Mouse (Mus musculus): Measurements from ENCODE around the gene Grasp. TPM values are rescaled to one million over a fixed set of nuclear protein-coding genes. Genes with fewer than 3 reads are reported as not detected.

Gene Grasp
- 1.1 and 1.7 TPM in 2 replicates for polyA plus RNA-seq (2015; fragmentation: Nextera tagmentation; extraction: Ambion mirVana)

DNA sequence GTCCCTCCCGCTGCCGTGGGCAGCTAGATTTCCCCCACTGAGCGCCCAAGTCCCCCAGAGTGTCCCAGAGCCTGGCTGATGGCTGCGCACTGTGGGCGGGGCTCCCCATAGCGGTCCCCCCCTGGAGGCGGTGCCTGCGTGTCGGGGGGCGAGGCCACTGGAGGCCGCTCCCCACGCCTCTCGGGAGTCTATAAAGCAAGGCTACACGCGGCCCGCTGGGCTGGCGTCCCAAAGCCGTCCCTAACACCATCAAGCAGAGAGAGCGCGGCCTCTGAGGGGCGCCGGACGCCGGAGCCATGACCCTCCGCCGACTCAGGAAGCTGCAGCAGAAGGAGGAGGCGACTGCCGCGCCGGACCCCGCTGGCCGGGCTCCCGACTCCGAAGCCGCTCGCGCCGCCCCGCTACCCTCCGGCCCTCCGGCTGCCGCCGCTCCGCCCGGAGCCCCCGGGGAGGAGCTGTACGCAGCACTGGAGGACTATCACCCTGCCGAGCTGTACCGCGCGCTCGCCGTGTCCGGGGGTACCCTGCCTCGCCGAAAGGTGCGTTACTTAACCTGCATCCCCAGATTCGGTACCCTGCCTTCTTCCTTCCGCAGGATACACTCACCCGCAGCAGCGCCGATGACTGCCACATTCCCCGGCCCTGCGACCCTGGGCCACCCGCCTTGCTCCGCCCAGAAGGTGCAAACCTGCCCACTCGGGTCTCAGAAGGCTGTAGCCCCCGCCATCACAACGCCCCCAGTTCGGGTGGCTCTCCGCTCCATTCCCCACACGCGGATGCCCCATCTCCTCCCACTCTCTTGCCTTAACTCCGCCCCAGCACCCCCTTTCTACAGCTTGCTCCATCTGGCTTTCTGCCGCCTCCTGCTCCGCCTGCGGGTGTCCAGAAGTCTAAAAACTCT is at the start of gene Grasp:
TSS of gene Grasp (plus strand) at position 183 of the 901 bp plus-strand sequence.
- WGBS = under 1% methylated on average over 67 of the region's 77 CpGs
- H3K27ac ChIP-seq (ENCODE audit: low read depth, low read length) = peak within 1 kb of the TSS; percentile 42
- peak; percentile 85 for ATAC-seq

GRCm38 (mm10) chr15:101174294-101175130 is 49.5 kb upstream of the Grasp start:
- Histone ChIP-seq H3K9me3 (ENCODE audit: control insufficient read depth, low read length) (no peaks in the 10 kb centered on the region), H3K9ac (ENCODE audit: low read depth, low read length) (peak overlapping the region; percentile 97), H3K27ac (ENCODE audit: low read depth, low read length) (peak overlapping the region; percentile 91), H3K4me2 (ENCODE audit: low read length) (peak overlapping the region; percentile 87), H3K27me3 (replicated peaks; ENCODE audit: control insufficient read depth, insufficient read depth, low read length) (no peaks in the 10 kb centered on the region), H3K4me1 (ENCODE audit: control insufficient read depth, insufficient read depth, low read depth, low read length) (peaks cover 24% of the 10 kb centered on the region), H3K4me3 (ENCODE audit: low read length) (peak overlapping the region; percentile 91), H3K36me3 (ENCODE audit: control insufficient read depth, insufficient read depth, low read length) (no peaks in the 10 kb centered on the region)
- 1% methylated on average over 24 of the region's 46 CpGs for WGBS
- ATAC-seq = peak; percentile 61

More for the DNA sequence above, at the start of gene Grasp:
- Histone ChIP-seq H3K4me1 (ENCODE audit: control insufficient read depth, insufficient read depth, low read depth, low read length) (peaks cover 13% of the 10 kb centered on the region), H3K4me2 (ENCODE audit: low read length) (peak within 1 kb of the TSS; percentile 99), H3K9me3 (ENCODE audit: control insufficient read depth, low read length) (no peaks in the 10 kb centered on the region), H3K9ac (ENCODE audit: low read depth, low read length) (peak within 1 kb of the TSS; percentile 86), H3K36me3 (ENCODE audit: control insufficient read depth, insufficient read depth, low read length) (no peaks in the 10 kb centered on the region), H3K27me3 (replicated peaks; ENCODE audit: control insufficient read depth, insufficient read depth, low read length) (no peaks in the 10 kb centered on the region), H3K4me3 (ENCODE audit: low read length) (peak within 1 kb of the TSS; percentile 74)

GRCm38 (mm10) chr15:101175131-101175460 is 48.9 kb upstream of the Grasp start:
- H3K4me1 ChIP-seq (ENCODE audit: control insufficient read depth, insufficient read depth, low read depth, low read length) = peaks cover 24% of the 10 kb centered on the region
- no peaks in the 10 kb centered on the region for H3K9me3 ChIP-seq (ENCODE audit: control insufficient read depth, low read length)
- H3K9ac ChIP-seq (ENCODE audit: low read depth, low read length) = peak overlapping the region; percentile 97
- peak overlapping the region; percentile 91 for H3K27ac ChIP-seq (ENCODE audit: low read depth, low read length)
- H3K4me2 ChIP-seq (ENCODE audit: low read length) = peak overlapping the region; percentile 87
- H3K27me3 ChIP-seq (replicated peaks; ENCODE audit: control insufficient read depth, insufficient read depth, low read length) = no peaks in the 10 kb centered on the region
- H3K36me3 ChIP-seq (ENCODE audit: control insufficient read depth, insufficient read depth, low read length) = no peaks in the 10 kb centered on the region
- 9% methylated on average over 5 of the region's 5 CpGs for WGBS
- H3K4me3 ChIP-seq (ENCODE audit: low read length) = peak overlapping the region; percentile 91
- no peak for ATAC-seq

- no peak for ATAC-seq
- peak overlapping the region; percentile 87 for H3K4me2 ChIP-seq (ENCODE audit: low read length)
- peak overlapping the region; percentile 91 for H3K4me3 ChIP-seq (ENCODE audit: low read length)
- 15% methylated on average over 17 of the region's 17 CpGs for WGBS
- no peaks in the 10 kb centered on the region for H3K36me3 ChIP-seq (ENCODE audit: control insufficient read depth, insufficient read depth, low read length)
- H3K27ac ChIP-seq (ENCODE audit: low read depth, low read length) = peak overlapping the region; percentile 91
- H3K27me3 ChIP-seq (replicated peaks; ENCODE audit: control insufficient read depth, insufficient read depth, low read length) = no peaks in the 10 kb centered on the region
- no peaks in the 10 kb centered on the region for H3K9me3 ChIP-seq (ENCODE audit: control insufficient read depth, low read length)
- H3K4me1 ChIP-seq (ENCODE audit: control insufficient read depth, insufficient read depth, low read depth, low read length) = peaks cover 26% of the 10 kb centered on the region
- peak overlapping the region; percentile 97 for H3K9ac ChIP-seq (ENCODE audit: low read depth, low read length)
Measured at GRCm38 (mm10) chr15:101175613-101176283, 48.2 kb upstream of the Grasp start.

- H3K27ac ChIP-seq (ENCODE audit: low read depth, low read length) = peak overlapping the region; percentile 52; the same call in 1 of the 2 replicates
- no peaks in the 10 kb centered on the region for H3K27me3 ChIP-seq (replicated peaks; ENCODE audit: control insufficient read depth, insufficient read depth, low read length)
- peak overlapping the region; percentile 87 for H3K4me2 ChIP-seq (ENCODE audit: low read length)
- no peaks in the 10 kb centered on the region for H3K36me3 ChIP-seq (ENCODE audit: control insufficient read depth, insufficient read depth, low read length)
- 0 out of 2 replicates have a peak overlapping the region, but pooled peaks have one; percentile 97 for H3K9ac ChIP-seq (ENCODE audit: low read depth, low read length)
- no peak for ATAC-seq
- 47% methylated on average over 3 of the region's 3 CpGs for WGBS
- H3K9me3 ChIP-seq (ENCODE audit: control insufficient read depth, low read length) = no peaks in the 10 kb centered on the region
- H3K4me1 ChIP-seq (ENCODE audit: control insufficient read depth, insufficient read depth, low read depth, low read length) = peaks cover 32% of the 10 kb centered on the region
- H3K4me3 ChIP-seq (ENCODE audit: low read length) = peak overlapping the region; percentile 91
Measured at GRCm38 (mm10) chr15:101176284-101176680, 47.7 kb upstream of the Grasp start.

DNA sequence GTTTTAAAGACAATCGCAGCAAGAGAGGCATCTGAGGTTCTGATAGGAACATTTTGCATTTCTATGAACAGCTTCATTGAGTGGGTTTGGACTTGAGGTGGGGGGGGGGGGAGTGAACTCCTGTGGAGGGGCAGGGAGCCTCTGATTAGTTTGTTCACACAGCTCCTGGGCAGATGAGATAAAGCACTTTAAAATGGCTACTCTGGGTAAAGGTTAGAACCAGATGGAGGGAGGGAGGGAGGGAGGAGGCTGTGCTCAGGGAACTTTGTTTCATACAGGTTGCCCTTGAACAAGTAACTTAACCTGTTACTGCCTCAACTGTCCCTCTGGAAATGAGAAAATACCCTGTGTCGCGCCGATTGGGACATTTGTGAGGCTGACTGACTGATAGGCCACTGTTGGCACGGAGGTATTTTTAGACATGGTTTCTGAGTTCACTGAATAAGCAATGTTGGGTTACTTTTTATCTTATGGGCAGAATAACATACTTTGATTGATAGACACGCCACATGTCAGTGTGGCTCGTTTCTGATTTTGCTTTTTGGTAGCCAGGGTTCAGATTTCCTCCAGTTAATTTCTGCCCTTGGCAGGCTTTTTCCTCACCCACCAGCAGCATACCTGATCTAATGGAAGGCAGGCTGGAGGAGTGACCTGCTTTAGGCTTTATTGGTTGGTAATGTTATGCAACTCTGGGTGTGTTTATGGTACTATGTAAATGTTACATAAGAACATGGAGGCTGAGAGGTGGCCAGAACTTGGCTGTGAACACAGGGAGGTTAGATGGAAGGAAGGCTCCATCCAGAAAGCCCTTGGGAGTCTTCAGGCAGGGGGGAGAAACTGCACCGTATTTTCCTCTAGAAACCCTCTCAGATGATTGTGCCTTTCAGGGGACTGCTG is 46.9 kb upstream of the Grasp start:
- H3K27ac ChIP-seq (ENCODE audit: low read depth, low read length) = no peak overlapping the region

GRCm38 (mm10) chr15:101180363-101181105 is 43.5 kb upstream of the Grasp start:
- Histone ChIP-seq H3K4me3 (ENCODE audit: low read length) (no peak overlapping the region), H3K36me3 (ENCODE audit: control insufficient read depth, insufficient read depth, low read length) (peaks cover 1% of the 10 kb centered on the region; the same call in 1 of the 2 replicates), H3K27ac (ENCODE audit: low read depth, low read length) (no peak overlapping the region), H3K9ac (ENCODE audit: low read depth, low read length) (no peak overlapping the region), H3K4me1 (ENCODE audit: control insufficient read depth, insufficient read depth, low read depth, low read length) (peaks cover 38% of the 10 kb centered on the region), H3K4me2 (ENCODE audit: low read length) (no peak overlapping the region), H3K27me3 (replicated peaks; ENCODE audit: control insufficient read depth, insufficient read depth, low read length) (no peaks in the 10 kb centered on the region), H3K9me3 (ENCODE audit: control insufficient read depth, low read length) (no peaks in the 10 kb centered on the region)
- ATAC-seq = no peak
- WGBS = 78% methylated on average over 15 of the region's 15 CpGs

More for the DNA sequence above, 46.9 kb upstream of the Grasp start:
- Histone ChIP-seq H3K4me3 (ENCODE audit: low read length) (no peak overlapping the region), H3K9ac (ENCODE audit: low read depth, low read length) (no peak overlapping the region), H3K4me1 (ENCODE audit: control insufficient read depth, insufficient read depth, low read depth, low read length) (peaks cover 36% of the 10 kb centered on the region), H3K4me2 (ENCODE audit: low read length) (peak overlapping the region; percentile 29), H3K9me3 (ENCODE audit: control insufficient read depth, low read length) (no peaks in the 10 kb centered on the region), H3K36me3 (ENCODE audit: control insufficient read depth, insufficient read depth, low read length) (no peaks in the 10 kb centered on the region), H3K27me3 (replicated peaks; ENCODE audit: control insufficient read depth, insufficient read depth, low read length) (no peaks in the 10 kb centered on the region)
- WGBS = 61% methylated on average over 8 of the region's 8 CpGs
- ATAC-seq = no peak

- peaks cover 3% of the 10 kb centered on the region; the same call in 1 of the 2 replicates for H3K36me3 ChIP-seq (ENCODE audit: control insufficient read depth, insufficient read depth, low read length)
- no peaks in the 10 kb centered on the region for H3K27me3 ChIP-seq (replicated peaks; ENCODE audit: control insufficient read depth, insufficient read depth, low read length)
- peaks cover 35% of the 10 kb centered on the region for H3K4me1 ChIP-seq (ENCODE audit: control insufficient read depth, insufficient read depth, low read depth, low read length)
- no peak overlapping the region for H3K27ac ChIP-seq (ENCODE audit: low read depth, low read length)
- no peak overlapping the region for H3K4me3 ChIP-seq (ENCODE audit: low read length)
- no peak for ATAC-seq
- H3K9me3 ChIP-seq (ENCODE audit: control insufficient read depth, low read length) = no peaks in the 10 kb centered on the region
- 31% methylated on average over 5 of the region's 5 CpGs for WGBS
- no peak overlapping the region for H3K9ac ChIP-seq (ENCODE audit: low read depth, low read length)
- H3K4me2 ChIP-seq (ENCODE audit: low read length) = no peak overlapping the region
Measured at GRCm38 (mm10) chr15:101181106-101181466, 42.9 kb upstream of the Grasp start.

Data from hindbrain, embryonic 16.5 days (tissue).